Mouse (Mus musculus) liver, embryonic 13.5 days (tissue): ENCODE measurements at regions not wholly inside any gene's neighbourhood (a gene's known extent, or its start where the extent isn't known, plus 50 kb on each side); places are given as distances from the start of the nearest gene placed in this dataset.

ENCODE experiments used
- ATAC-seq: fragments of 200-750 bp; cut with Nextera tagmentation; 2 replicates; pipeline ENCODE4 v1.8.0; 2017; ENCODE audit warnings: low read depth, mild to moderate bottlenecking, moderate number of reproducible peaks, moderate library complexity
- DNase-seq: peaks from one replicate; pipeline ENCODE4 v3.0.0; 2022
- H3K27ac ChIP-seq: fragments of 300-500 bp; sonication (generic); 2 replicates; pipeline ENCODE4 v1.5.1; 2015; ENCODE audit warnings: moderate library complexity, mild to moderate bottlenecking, inconsistent platforms
- H3K27me3 ChIP-seq: fragments of 300-500 bp; sonication (generic); 2 replicates; pipeline ENCODE4 v1.6.1; 2015; ENCODE audit warnings: mild to moderate bottlenecking, inconsistent platforms
- H3K36me3 ChIP-seq: fragments of 300-500 bp; sonication (generic); 2 replicates; pipeline ENCODE4 v1.6.1; 2015; ENCODE audit warnings: mild to moderate bottlenecking, inconsistent platforms
- H3K4me1 ChIP-seq: fragments of 300-500 bp; sonication (generic); replicated peaks from 2 replicates; pipeline ENCODE4 v1.6.1; 2015; ENCODE audit warnings: inconsistent platforms
- H3K4me2 ChIP-seq: fragments of 300-500 bp; sonication (generic); 2 replicates; pipeline ENCODE4 v1.6.1; 2015; ENCODE audit warnings: inconsistent platforms, mild to moderate bottlenecking, moderate library complexity
- H3K4me3 ChIP-seq: fragments of 300-500 bp; sonication (generic); replicated peaks from 2 replicates; pipeline ENCODE4 v1.5.1; 2015; ENCODE audit warnings: mild to moderate bottlenecking, inconsistent platforms
- H3K9ac ChIP-seq: fragments of 300-500 bp; sonication (generic); 2 replicates; pipeline ENCODE4 v1.6.1; 2015; ENCODE audit warnings: mild to moderate bottlenecking, inconsistent platforms
- H3K9me3 ChIP-seq: fragments of 300-500 bp; sonication (generic); replicated peaks from 2 replicates; pipeline ENCODE4 v1.6.1; 2016; ENCODE audit warnings: inconsistent platforms
- WGBS: fragments of 180-500 bp; shearing (Covaris S2); methylation state at CpG from one replicate; pipeline ENCODE4 v1.1.7; 2015; ENCODE audit not compliant: insufficient replicate concordance; 5-methylcytosine and 5-hydroxymethylcytosine counted together

DNA sequence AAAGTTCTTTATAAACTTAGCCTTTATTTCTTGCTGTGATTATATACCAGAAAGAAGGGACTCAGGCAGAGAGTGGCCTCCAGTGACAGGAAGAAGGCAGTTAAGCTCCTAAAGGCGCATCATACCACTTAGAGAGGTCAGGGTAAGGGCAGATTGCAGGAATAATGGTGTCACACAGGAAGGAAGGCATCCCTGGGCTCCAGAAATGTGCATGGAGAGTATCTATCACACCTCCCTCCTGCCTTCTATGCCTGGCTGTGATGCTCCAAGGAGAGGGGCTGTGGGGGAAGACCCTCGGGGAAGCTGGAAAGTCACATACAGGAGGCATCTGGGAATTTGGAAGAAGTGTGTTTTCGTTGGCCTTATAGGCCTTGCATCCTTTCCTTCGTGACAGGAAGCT lies 311.1 kb downstream of the Rps24 start:
- H3K4me2 ChIP-seq, result no peak overlapping the region
- no peak overlapping the region for H3K4me3 ChIP-seq
- no peak overlapping the region for H3K9ac ChIP-seq
- no peaks in the 10 kb centered on the region for H3K4me1 ChIP-seq
- no peak for ATAC-seq
- H3K27ac ChIP-seq, result no peak overlapping the region
- no peaks in the 10 kb centered on the region for H3K9me3 ChIP-seq
- WGBS, result 47% methylated on average over 4 of the region's 4 CpGs
- no peaks in the 10 kb centered on the region for H3K36me3 ChIP-seq
- no peak for DNase-seq
- H3K27me3 ChIP-seq, result no peaks in the 10 kb centered on the region

DNA sequence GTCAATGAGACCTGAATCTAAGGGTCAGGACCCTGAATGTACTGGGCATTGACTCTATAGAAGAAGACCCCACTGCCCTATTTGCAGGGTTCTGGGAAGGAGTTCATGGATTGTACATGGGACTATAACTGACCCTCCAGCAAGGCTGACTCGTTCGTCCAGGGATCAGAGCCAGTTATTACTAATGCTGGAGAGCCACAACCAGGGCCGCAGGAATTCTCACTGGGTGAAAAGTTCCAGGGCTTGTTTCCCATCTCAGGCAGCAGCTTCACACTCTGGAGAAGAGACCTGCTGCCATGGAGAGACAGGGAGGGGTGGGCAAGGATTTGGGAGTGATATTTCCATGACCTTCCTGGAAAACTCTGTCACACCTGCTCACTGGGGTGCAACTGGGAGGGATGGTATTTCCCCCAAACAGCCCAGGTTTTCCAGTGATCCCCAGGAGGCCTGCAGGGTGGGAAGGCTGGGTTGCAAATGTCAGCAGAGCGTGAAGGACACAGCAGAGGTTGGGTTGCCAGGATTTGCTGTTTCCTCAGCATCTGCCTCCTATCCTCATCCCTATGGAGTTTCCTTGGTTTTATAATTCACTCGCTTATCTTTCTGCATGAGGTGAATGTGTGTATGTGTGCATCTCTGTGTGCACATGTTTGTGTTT lies 316.2 kb downstream of the Rps24 start:
- Histone ChIP-seq H3K4me1 (no peaks in the 10 kb centered on the region), H3K4me3 (no peak overlapping the region), H3K9me3 (no peaks in the 10 kb centered on the region), H3K4me2 (no peak overlapping the region), H3K27me3 (no peaks in the 10 kb centered on the region), H3K9ac (no peak overlapping the region), H3K27ac (no peak overlapping the region), H3K36me3 (no peaks in the 10 kb centered on the region)
- ATAC-seq (no peak), DNase-seq (no peak)
- 61% methylated on average over 5 of the region's 5 CpGs for WGBS

DNA sequence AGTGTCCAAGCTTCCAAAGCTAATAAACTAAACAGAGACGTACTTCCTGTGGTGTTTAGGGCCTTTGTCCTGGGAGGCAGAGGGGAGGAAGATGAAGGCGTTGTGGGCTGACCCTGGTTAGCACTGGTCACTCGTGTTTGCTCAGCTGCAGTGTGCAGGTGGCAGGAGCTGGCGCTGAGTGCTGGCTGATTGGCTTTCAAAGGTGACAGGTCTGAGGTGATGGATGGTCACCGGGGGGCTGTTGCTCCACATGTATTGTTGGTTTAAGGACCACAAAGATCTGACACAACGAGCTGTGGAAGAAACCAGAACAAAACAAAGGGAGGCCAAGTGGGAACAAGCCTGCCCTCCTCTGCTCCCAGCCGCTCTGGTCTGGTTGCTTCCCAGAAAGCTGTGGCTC lies 320.1 kb downstream of the Rps24 start:
- Histone ChIP-seq H3K36me3 (no peaks in the 10 kb centered on the region), H3K27ac (no peak overlapping the region), H3K4me3 (no peak overlapping the region), H3K9ac (no peak overlapping the region), H3K4me1 (no peaks in the 10 kb centered on the region), H3K4me2 (no peak overlapping the region), H3K27me3 (no peaks in the 10 kb centered on the region), H3K9me3 (no peaks in the 10 kb centered on the region)
- ATAC-seq (no peak), DNase-seq (no peak)
- 15% methylated on average over 7 of the region's 7 CpGs for WGBS

DNA sequence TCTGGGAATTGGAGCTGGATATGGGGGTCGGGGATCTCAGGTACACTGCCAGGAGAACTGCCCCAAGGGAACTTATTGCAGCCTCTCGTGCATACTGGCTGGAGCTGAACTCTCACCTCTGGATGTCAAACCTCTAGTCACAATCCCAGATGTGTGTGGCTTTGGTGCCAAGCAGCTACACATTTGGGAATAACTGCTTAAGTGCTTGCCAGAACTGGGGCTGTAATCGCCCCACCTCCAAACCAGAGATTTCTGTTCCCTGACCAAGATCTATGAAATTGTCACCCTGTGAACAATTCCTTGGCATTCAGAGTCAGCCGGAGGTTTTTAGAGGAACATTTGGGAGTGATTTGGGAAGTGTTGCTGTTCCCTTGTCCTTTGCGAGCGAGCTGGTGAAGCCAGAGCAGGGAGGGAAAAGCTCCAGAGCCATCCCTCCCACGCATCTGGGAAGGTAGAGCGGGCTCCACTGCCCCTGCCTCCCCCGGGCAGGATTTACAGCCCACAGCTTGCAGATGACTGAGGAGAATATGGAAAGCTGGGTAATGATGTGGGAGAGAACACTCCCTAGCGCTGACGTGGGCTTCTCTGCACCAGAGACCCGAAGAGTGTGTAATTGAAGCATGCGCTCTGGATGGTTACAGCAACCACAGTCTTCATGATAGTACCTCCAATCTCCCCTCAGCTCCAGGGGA lies 336.1 kb downstream of the Rps24 start:
- Histone ChIP-seq H3K4me2 (no peak overlapping the region), H3K4me1 (no peaks in the 10 kb centered on the region), H3K36me3 (no peaks in the 10 kb centered on the region), H3K27me3 (no peaks in the 10 kb centered on the region), H3K9me3 (no peaks in the 10 kb centered on the region), H3K9ac (no peak overlapping the region), H3K27ac (no peak overlapping the region), H3K4me3 (no peak overlapping the region)
- ATAC-seq (no peak), DNase-seq (no peak)
- WGBS, result 64% methylated on average over 13 of the region's 13 CpGs

DNA sequence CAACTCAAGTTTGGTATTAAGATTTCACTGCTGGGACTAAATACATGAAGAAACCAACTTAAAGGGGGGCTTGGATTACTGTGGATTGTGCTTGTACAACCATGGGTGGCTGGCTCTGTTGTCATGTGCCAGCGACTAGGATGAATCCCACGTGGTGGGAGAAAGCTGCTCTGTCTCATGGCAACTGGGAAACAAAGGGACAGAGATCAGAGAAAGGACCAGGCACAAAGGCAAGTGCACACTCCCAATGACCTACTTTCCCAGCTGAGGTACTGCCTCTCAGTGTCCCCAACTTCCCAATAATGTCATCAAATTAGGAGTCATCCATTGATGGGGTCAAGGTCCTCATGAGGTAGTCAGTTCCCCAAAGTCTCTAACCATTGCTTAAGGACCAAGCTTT lies 337.4 kb downstream of the Rps24 start:
- no peaks in the 10 kb centered on the region for H3K4me1 ChIP-seq
- ATAC-seq (no peak), DNase-seq (no peak)
- H3K9me3 ChIP-seq, result no peaks in the 10 kb centered on the region
- H3K27me3 ChIP-seq, result no peaks in the 10 kb centered on the region
- no peaks in the 10 kb centered on the region for H3K36me3 ChIP-seq
- no peak overlapping the region for H3K9ac ChIP-seq
- 55% methylated on average over 2 of the region's 2 CpGs for WGBS
- no peak overlapping the region for H3K4me2 ChIP-seq
- no peak overlapping the region for H3K4me3 ChIP-seq
- no peak overlapping the region for H3K27ac ChIP-seq

DNA sequence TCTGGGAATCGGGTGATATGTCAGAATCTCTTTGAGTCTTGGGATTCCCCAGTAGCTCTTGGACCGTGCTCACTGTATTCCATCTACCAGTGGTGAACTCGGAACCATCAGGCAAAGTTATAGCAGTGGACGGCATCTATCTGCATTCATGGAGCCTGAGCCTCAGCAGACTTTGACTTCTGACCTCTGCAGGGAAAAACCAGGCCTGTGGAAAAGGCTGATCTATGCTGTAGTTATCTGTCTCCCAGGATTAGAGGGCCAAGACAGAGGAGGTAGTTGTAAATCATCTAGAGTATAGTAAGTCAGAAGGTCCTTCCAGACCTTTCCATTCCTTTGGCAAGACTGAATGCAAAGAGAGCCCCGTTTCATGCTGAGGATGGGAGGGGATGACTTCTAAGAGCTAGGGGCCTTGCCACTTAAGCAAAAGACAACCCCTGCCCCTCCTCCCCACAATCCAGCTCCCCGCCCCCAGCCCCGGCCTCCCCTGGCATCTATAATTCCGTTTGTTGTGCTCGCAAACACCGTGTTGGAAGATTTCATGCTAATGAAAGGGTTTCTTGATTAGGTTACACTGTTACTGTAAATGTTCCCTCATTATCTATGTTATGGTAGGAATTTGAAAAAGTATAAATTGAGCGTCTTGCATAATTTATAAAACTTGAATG lies 338.9 kb downstream of the Rps24 start:
- WGBS, result 60% methylated on average over 11 of the region's 11 CpGs
- Histone ChIP-seq H3K27ac (no peak overlapping the region), H3K4me1 (no peaks in the 10 kb centered on the region), H3K27me3 (no peaks in the 10 kb centered on the region), H3K4me3 (no peak overlapping the region), H3K4me2 (no peak overlapping the region), H3K36me3 (no peaks in the 10 kb centered on the region), H3K9ac (no peak overlapping the region), H3K9me3 (no peaks in the 10 kb centered on the region)
- no peak for ATAC-seq
- no peak for DNase-seq

DNA sequence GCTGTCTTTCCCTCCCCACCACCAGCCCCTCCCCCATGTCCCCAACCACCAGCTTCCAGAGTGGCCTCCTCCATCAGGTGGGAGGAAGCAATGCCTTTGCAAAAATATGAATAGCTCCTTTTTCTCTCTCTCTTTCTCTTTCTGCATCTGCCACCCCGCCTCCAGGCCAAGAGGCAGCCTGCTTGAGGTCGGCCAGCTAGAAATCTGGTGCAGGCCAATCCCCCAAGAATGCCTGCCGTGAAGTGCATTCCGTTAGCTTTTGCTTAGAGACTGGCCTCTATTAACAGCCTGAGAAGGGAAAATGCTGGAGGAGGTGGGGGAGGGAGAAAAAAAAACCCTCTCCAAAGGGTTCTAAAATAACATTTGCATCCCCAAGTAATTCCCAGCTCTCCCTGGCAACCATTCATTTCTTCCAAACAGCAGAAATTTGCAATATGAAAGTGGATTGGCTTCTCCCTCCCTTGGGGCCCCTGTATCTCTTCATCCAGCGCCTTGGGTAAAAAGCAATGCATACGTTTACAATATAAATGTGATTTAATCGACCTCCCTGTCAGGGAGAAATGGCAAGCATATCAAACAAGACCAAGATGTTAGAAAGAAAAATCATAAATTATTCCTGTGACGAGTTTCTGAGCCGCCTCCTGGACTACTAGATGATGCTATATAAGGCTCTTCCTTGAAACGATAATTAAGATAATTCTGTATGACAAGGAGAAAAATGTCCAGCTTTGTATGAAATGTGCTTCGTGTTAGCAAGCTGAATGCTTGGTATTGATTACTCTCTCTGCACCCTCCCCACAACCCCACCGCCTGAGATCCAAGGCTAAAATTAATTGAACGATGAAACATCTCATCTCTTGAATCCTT lies 339.8 kb downstream of the Rps24 start:
- no peak for DNase-seq
- no peak overlapping the region for H3K9ac ChIP-seq
- no peak overlapping the region for H3K4me2 ChIP-seq
- H3K36me3 ChIP-seq, result no peaks in the 10 kb centered on the region
- H3K4me1 ChIP-seq, result no peaks in the 10 kb centered on the region
- 49% methylated on average over 13 of the region's 13 CpGs for WGBS
- H3K27me3 ChIP-seq, result no peaks in the 10 kb centered on the region
- H3K9me3 ChIP-seq, result no peaks in the 10 kb centered on the region
- peak overlapping the region; percentile 41 for H3K27ac ChIP-seq
- ATAC-seq, result no peak
- H3K4me3 ChIP-seq, result no peak overlapping the region

DNA sequence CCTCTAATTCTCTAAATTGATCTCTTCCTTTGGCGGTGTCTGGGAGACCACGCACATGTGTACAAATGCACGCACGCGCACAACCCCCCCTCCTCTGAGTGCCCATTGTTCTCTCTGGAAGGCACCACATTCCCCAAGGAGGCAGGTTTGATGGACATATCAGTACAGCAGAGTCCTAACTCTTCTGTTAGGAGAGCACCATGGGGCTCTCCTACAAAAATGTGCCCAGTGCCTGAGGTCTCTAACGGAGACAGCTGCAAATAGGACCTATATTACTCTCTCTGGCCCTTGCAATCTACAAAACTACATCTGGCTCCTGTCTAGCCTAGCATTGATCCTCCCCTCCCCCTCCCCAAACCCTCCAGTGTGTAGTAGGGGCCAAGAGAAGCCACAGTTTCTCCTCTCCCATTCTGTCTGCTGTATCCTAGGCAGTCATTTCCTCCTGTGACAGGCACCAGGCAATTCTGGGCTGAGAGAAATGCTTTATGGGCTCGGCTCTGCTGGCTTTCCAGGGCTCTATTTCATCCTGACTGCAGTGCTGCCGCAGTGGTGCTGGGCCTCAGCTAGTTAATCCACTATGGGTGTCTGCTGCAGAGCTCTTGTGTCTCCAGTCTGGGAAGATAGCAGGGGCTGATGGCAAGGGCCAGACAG lies 340.6 kb downstream of the Rps24 start:
- no peaks in the 10 kb centered on the region for H3K36me3 ChIP-seq
- DNase-seq (no peak), ATAC-seq (no peak)
- no peak overlapping the region for H3K27ac ChIP-seq
- H3K9ac ChIP-seq, result no peak overlapping the region
- H3K4me1 ChIP-seq, result no peaks in the 10 kb centered on the region
- 44% methylated on average over 8 of the region's 8 CpGs for WGBS
- no peaks in the 10 kb centered on the region for H3K27me3 ChIP-seq
- no peak overlapping the region for H3K4me2 ChIP-seq
- no peak overlapping the region for H3K4me3 ChIP-seq
- no peaks in the 10 kb centered on the region for H3K9me3 ChIP-seq

DNA sequence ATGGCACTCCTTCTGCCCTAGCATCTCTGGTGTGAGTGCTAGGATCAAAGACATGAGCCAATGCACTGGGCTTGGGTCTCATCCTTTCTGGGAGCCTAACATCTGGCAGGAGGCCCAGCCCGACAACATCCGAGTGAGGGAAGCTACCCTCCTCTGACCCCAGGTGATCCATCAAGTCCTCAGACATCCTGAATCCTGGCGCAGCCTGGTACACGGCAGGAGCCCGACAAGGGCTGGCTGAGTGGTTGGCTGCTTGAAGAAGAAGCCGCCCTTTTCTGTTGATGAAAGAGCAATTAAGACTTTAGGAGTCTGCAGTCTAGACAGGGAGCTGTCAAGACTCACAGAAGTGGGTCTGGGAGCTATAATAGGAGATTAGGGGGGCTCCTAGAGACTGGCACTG lies 342.1 kb downstream of the Rps24 start:
- Histone ChIP-seq H3K4me2 (no peak overlapping the region), H3K4me1 (no peaks in the 10 kb centered on the region), H3K9ac (no peak overlapping the region), H3K27me3 (no peaks in the 10 kb centered on the region), H3K27ac (no peak overlapping the region), H3K36me3 (no peaks in the 10 kb centered on the region), H3K9me3 (no peaks in the 10 kb centered on the region), H3K4me3 (no peak overlapping the region)
- WGBS, result 29% methylated on average over 6 of the region's 6 CpGs
- DNase-seq, result no peak
- no peak for ATAC-seq

DNA sequence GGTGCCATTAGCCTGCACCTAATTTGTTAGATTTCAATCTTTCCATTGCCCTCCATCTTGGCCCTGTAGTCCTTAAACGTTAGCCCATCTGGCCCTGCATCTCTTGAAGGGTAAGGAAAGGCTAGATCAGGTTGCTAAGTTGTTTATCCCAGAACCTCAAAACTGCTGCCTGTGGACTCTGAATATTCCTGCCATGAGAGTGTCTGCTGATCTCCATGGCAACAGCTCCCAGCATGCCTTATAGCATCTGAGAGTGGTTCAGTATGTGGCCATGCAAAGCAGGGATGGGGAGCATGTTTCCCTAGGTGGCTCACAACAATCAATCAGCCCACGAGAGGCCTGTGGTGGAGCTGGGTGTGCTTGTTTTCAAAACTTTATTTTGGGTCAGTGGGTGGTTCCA lies 346.3 kb downstream of the Rps24 start:
- Histone ChIP-seq H3K4me3 (no peak overlapping the region), H3K9ac (no peak overlapping the region), H3K4me1 (no peaks in the 10 kb centered on the region), H3K9me3 (no peaks in the 10 kb centered on the region), H3K4me2 (no peak overlapping the region), H3K27ac (no peak overlapping the region), H3K27me3 (no peaks in the 10 kb centered on the region), H3K36me3 (no peaks in the 10 kb centered on the region)
- ATAC-seq (no peak), DNase-seq (no peak)
- WGBS, result 31% methylated on average over 2 of the region's 2 CpGs

DNA sequence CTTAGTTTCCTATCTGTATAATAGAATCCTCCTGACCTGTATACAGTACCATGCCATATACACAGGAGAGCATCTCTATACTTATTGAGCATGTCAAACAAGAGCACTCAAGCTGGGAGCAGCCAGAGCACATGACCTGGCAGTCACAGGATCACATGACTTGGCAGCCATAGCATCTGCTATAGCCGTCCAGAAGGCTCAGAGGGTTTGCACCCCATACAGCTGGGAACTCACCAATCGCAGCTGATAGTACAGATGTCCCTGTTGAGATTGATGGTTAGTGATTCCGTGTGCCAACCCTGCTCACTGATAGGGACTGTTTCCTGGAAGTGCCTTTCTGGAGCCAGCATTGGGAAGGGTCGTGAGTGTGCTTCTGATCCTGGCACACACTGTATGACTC lies 351.3 kb downstream of the Rps24 start:
- no peak overlapping the region for H3K27ac ChIP-seq
- H3K9me3 ChIP-seq, result no peaks in the 10 kb centered on the region
- ATAC-seq, result no peak
- 49% methylated on average over 4 of the region's 4 CpGs for WGBS
- H3K36me3 ChIP-seq, result no peaks in the 10 kb centered on the region
- no peaks in the 10 kb centered on the region for H3K27me3 ChIP-seq
- H3K4me3 ChIP-seq, result no peak overlapping the region
- no peaks in the 10 kb centered on the region for H3K4me1 ChIP-seq
- no peak overlapping the region for H3K9ac ChIP-seq
- H3K4me2 ChIP-seq, result no peak overlapping the region
- DNase-seq, result no peak
